Mouse (Mus musculus): ENCODE data around the gene Orai3.

DNA sequence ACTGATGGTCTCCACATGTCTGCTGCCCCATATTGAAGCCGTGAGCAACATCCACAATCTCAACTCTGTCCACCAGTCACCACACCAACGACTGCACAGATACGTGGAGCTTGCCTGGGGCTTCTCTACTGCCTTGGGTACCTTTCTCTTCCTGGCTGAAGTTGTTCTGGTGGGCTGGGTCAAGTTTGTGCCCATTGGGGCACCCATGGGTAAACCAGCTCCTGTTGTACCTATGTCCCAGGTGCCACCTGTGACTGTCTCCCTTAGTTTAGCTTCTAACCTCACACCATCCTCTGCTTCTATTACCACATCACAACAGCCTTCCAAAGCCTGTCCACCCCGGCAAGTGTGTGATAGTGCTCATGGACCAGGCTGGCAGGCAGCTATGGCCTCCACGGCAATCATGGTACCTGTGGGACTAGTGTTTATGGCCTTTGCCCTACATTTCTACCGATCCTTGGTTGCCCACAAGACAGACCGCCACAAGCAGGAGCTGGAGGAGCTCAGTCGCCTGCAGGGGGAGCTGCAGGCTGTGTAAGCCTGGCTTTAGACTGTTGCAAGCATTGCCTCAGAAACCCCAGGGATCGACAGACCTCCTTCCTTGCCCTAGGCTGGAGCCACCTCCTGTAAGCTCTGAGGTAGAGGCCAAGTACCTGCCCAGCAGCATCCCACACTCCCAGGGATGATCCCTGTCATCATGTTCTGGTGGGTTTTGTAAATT, 4.2 kb downstream of the Orai3 start:
- TF ChIP-seq CTCF (IDR thresholded peaks at IDR 0.05; ENCODE audit: low read depth, low read length) (peak; percentile 88), POLR2A (IDR thresholded peaks at IDR 0.05; ENCODE audit: extremely low read depth, insufficient read depth, low read length) (no peak)
